Mouse (Mus musculus) G1E (cell line): Measurements from ENCODE around the gene Syne2.

Source experiments
- CTCF ChIP-seq: IDR thresholded peaks from 2 replicates; pipeline ENCODE4 v1.5.1; 2012; ENCODE audit warnings: low read depth, low read length, inconsistent platforms, mixed read lengths
- GATA1 ChIP-seq: IDR thresholded peaks from 2 replicates; pipeline ENCODE4 v1.6.1; 2012; ENCODE audit warnings: borderline replicate concordance, low read length, inconsistent platforms, mixed read lengths
- POLR2AphosphoS5 ChIP-seq: IDR thresholded peaks from 2 replicates; pipeline ENCODE4 v1.6.1; 2012; ENCODE audit warnings: low read depth, low read length, inconsistent platforms; ENCODE audit not compliant: insufficient replicate concordance
- TAL1 ChIP-seq: conservative IDR thresholded peaks from 2 replicates; pipeline ENCODE4 v1.6.1; 2012; ENCODE audit warnings: low read depth, low read length, inconsistent platforms, mixed read lengths

- TF ChIP-seq CTCF (no peak), GATA1 (no peak), POLR2AphosphoS5 (no peak), TAL1 (no peak)
Observed at GRCm38 (mm10) chr12:75915694-75916093, 97.8 kb downstream of the Syne2 start.
